27 mouse cellular contexts compared by ENCODE assay signal in the genomic region with DNA sequence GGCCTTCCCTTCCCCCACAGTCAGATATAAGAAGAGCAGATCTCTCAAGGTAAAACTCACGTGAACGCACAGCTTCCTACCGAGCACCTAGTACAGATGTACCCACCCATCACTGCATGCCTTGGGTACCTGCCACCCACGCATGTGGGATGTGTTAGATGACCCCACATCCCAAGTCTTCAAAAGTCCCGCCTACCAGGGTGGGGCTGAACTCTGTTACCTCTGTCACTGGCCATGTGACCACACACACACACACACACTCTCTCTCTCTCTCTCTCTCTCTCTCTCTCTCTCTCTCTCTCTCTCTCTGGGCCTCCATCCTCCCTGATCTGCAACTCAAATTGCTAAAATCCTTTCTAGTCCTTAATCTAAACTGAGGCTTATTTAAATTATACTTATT. TPM values are rescaled to one million over a fixed set of nuclear protein-coding genes. Genes with fewer than 3 reads are reported as not detected.
A peak's percentile ranks its signal among the peaks of the same experiment; 100 is the strongest.
DNase-seq lines count a peak whose midpoint lies in the region; ATAC-seq and TF ChIP-seq lines count a peak whose summit lies in the region.
"Had no signal": no experiment of that assay in that cellular context is flagged by ENCODE, and none has a peak within 500 bp of the region (broad histone marks: within the 10 kb centered on the region; RNA-seq: fewer than 3 reads in every experiment).

No protein-coding gene starts in this region.

- no peak overlapping the region for H3K27ac ChIP-seq in heart, postnatal 0 days (ENCODE audit: low read depth)
- H3K27ac ChIP-seq in liver, postnatal 0 days (ENCODE audit: low read depth), result peak overlapping the region; percentile 45
- no peak overlapping the region for H3K27ac ChIP-seq in kidney, embryonic 14.5 days (ENCODE audit: low read depth, low read length)
- H3K27ac ChIP-seq: embryonic facial prominence, embryonic 10.5 days; embryonic facial prominence, embryonic 15.5 days; forebrain, embryonic 12.5 days; heart, adult 2 months; hindbrain, embryonic 15.5 days; limb, embryonic 13.5 days; liver, embryonic 14.5 days; macrophage; midbrain, embryonic 13.5 days; neural tube, embryonic 15.5 days had no signal

- no peaks in the 10 kb centered on the region for H3K36me3 ChIP-seq in heart, postnatal 0 days (replicated peaks; ENCODE audit: control insufficient read depth, insufficient read depth, low read length)
- H3K36me3 ChIP-seq in liver, postnatal 0 days (replicated peaks; ENCODE audit: insufficient read depth, low read length), result no peaks in the 10 kb centered on the region
- H3K36me3 ChIP-seq in kidney, embryonic 14.5 days (ENCODE audit: control insufficient read depth, insufficient read depth, low read length), result no peaks in the 10 kb centered on the region
- H3K36me3 ChIP-seq: embryonic facial prominence, embryonic 10.5 days; embryonic facial prominence, embryonic 15.5 days; forebrain, embryonic 12.5 days; heart, embryonic 12.5 days; hindbrain, embryonic 15.5 days; limb, embryonic 13.5 days; midbrain, embryonic 13.5 days; neural tube, embryonic 15.5 days had no signal

- 76% methylated on average over 5 of the region's 5 CpGs for WGBS in heart, postnatal 0 days
- WGBS in liver, postnatal 0 days (ENCODE audit: insufficient replicate concordance), result 61% methylated on average over 5 of the region's 5 CpGs
- WGBS in kidney, embryonic 14.5 days, result 75% methylated on average over 5 of the region's 5 CpGs

- no peak for ATAC-seq in heart, postnatal 0 days (ENCODE audit: insufficient read depth, low read depth)
- peak; percentile 56 for ATAC-seq in liver, postnatal 0 days
- ATAC-seq in kidney, embryonic 14.5 days (ENCODE audit: low FRiP score, low TSS enrichment), result no peak
- ATAC-seq: CD4-positive, CD25-positive, alpha-beta regulatory T cell, adult 4 months; forebrain, postnatal 0 days; inflammation-experienced regulatory T-cells, adult 6 months; midbrain, embryonic 13.5 days had no signal

- peaks cover 18% of the 10 kb centered on the region for H3K4me1 ChIP-seq in heart, postnatal 0 days (ENCODE audit: control insufficient read depth, insufficient read depth)
- peaks cover 8% of the 10 kb centered on the region for H3K4me1 ChIP-seq in liver, postnatal 0 days (ENCODE audit: insufficient read depth)
- H3K4me1 ChIP-seq in kidney, embryonic 14.5 days (ENCODE audit: control insufficient read depth, insufficient read depth, low read length), result 0 out of 2 replicates have a peak, but pooled peaks cover 4% of the 10 kb centered on the region
- H3K4me1 ChIP-seq: embryonic facial prominence, embryonic 10.5 days; embryonic facial prominence, embryonic 15.5 days; forebrain, embryonic 12.5 days; hindbrain, embryonic 15.5 days; limb, embryonic 13.5 days; midbrain, embryonic 13.5 days; neural tube, embryonic 15.5 days had no signal

- DNase-seq in heart, postnatal 0 days (ENCODE audit: low spot score), result peak; percentile 0
- DNase-seq in heart, adult 11 months, result no peak
- peak; percentile 35 for DNase-seq in testis, postnatal 10 days (ENCODE audit: low spot score)
- no peak for DNase-seq in testis, postnatal 14 days (ENCODE audit: low spot score)
- no peak for DNase-seq in liver, postnatal 0 days
- DNase-seq in yolk sac, embryonic 10.5 days (ENCODE audit: low spot score), result peak; percentile 71
- no peak for DNase-seq in Muller cell, postnatal 12 days (ENCODE audit: inconsistent ontology term)
- DNase-seq: cerebellum, adult 2 months; cerebellum, postnatal 14 days; forebrain, postnatal 0 days; gastrocnemius, postnatal 14 days; retina, postnatal 1 day; thymus, postnatal 25 days had no signal

- TF ChIP-seq CTCF in heart, postnatal 0 days (IDR thresholded peaks at IDR 0.05; ENCODE audit: low read depth), result no peak
- TF ChIP-seq CTCF in liver, postnatal 0 days (IDR thresholded peaks at IDR 0.05; ENCODE audit: low read depth), result no peak

- no peak overlapping the region for H3K4me2 ChIP-seq in heart, postnatal 0 days (ENCODE audit: low read depth, low read length)
- H3K4me2 ChIP-seq in liver, postnatal 0 days (ENCODE audit: low read depth, low read length), result peak overlapping the region; percentile 1; the same call in 1 of the 2 replicates
- H3K4me2 ChIP-seq in kidney, embryonic 14.5 days (replicated peaks; ENCODE audit: low read depth, low read length), result no peak overlapping the region
- H3K4me2 ChIP-seq: embryonic facial prominence, embryonic 15.5 days; forebrain, embryonic 12.5 days; heart, embryonic 12.5 days; hindbrain, embryonic 15.5 days; limb, embryonic 13.5 days; midbrain, embryonic 13.5 days; neural tube, embryonic 15.5 days had no signal

- no peak overlapping the region for H3K9ac ChIP-seq in heart, postnatal 0 days (replicated peaks; ENCODE audit: low read depth, low read length)
- no peak overlapping the region for H3K9ac ChIP-seq in liver, postnatal 0 days (replicated peaks)
- H3K9ac ChIP-seq in kidney, embryonic 14.5 days (ENCODE audit: low read depth, low read length), result no peak overlapping the region
- H3K9ac ChIP-seq: embryonic facial prominence, embryonic 15.5 days; forebrain, embryonic 12.5 days; forebrain, postnatal 0 days; heart, embryonic 12.5 days; hindbrain, embryonic 15.5 days; limb, embryonic 13.5 days; liver, embryonic 14.5 days; midbrain, embryonic 13.5 days; neural tube, embryonic 15.5 days had no signal

- no peaks in the 10 kb centered on the region for H3K9me3 ChIP-seq in heart, postnatal 0 days (replicated peaks; ENCODE audit: control insufficient read depth, low read length)
- no peaks in the 10 kb centered on the region for H3K9me3 ChIP-seq in liver, postnatal 0 days (ENCODE audit: low read length)
- no peaks in the 10 kb centered on the region for H3K9me3 ChIP-seq in kidney, embryonic 14.5 days (ENCODE audit: control insufficient read depth, low read length)
- H3K9me3 ChIP-seq: embryonic facial prominence, embryonic 10.5 days; embryonic facial prominence, embryonic 15.5 days; forebrain, embryonic 12.5 days; heart, embryonic 12.5 days; hindbrain, embryonic 15.5 days; limb, embryonic 13.5 days; midbrain, embryonic 13.5 days; neural tube, embryonic 15.5 days had no signal

- no peak for TF ChIP-seq EP300 in heart, postnatal 0 days (IDR thresholded peaks at IDR 0.05; ENCODE audit: low read depth)
- TF ChIP-seq EP300 in liver, postnatal 0 days (IDR thresholded peaks at IDR 0.05; ENCODE audit: low read depth), result no peak

- H3K4me3 ChIP-seq in heart, postnatal 0 days (ENCODE audit: low read depth, low read length), result no peak overlapping the region
- H3K4me3 ChIP-seq in liver, postnatal 0 days (ENCODE audit: low read depth, low read length), result no peak overlapping the region
- no peak overlapping the region for H3K4me3 ChIP-seq in kidney, embryonic 14.5 days (ENCODE audit: low read length)
- H3K4me3 ChIP-seq: embryonic facial prominence, embryonic 10.5 days; embryonic facial prominence, embryonic 15.5 days; forebrain, embryonic 12.5 days; heart, adult 2 months; heart, embryonic 12.5 days; hindbrain, embryonic 15.5 days; limb, embryonic 13.5 days; midbrain, embryonic 13.5 days; neural tube, embryonic 15.5 days had no signal

- no peaks in the 10 kb centered on the region for H3K27me3 ChIP-seq in heart, postnatal 0 days (ENCODE audit: control insufficient read depth, insufficient read depth, low read length)
- H3K27me3 ChIP-seq in liver, postnatal 0 days (ENCODE audit: insufficient read depth, low read length), result no peaks in the 10 kb centered on the region
- H3K27me3 ChIP-seq in kidney, embryonic 14.5 days (ENCODE audit: control insufficient read depth, insufficient read depth, low read length), result no peaks in the 10 kb centered on the region
- H3K27me3 ChIP-seq: embryonic facial prominence, embryonic 15.5 days; heart, embryonic 12.5 days; hindbrain, embryonic 15.5 days; limb, embryonic 13.5 days; midbrain, embryonic 13.5 days; neural tube, embryonic 15.5 days had no signal

RNA-seq across cellular contexts. Expression of gene Vegfa, which starts 27.7 kb away (rescaled TPM):
- total RNA-seq in heart, postnatal 0 days (2014; rRNA removed; ENCODE audit: low replicate concordance), result 122 and 224 TPM in 2 replicates
- 5.0 and 5.2 TPM in 2 replicates for polyA plus RNA-seq in heart, postnatal 0 days (2015; fragmentation: Nextera tagmentation; extraction: Ambion mirVana)
- 2.8 and 3.1 TPM in 2 replicates for polyA plus RNA-seq in liver, postnatal 0 days (2015; fragmentation: Nextera tagmentation; extraction: Ambion mirVana)
- polyA plus RNA-seq in kidney, embryonic 14.5 days (2014; fragmentation: Nextera tagmentation; extraction: Ambion mirVana), result 8.2 and 10.1 TPM in 2 replicates
- polyA plus RNA-seq: CD4-positive, CD25-positive, alpha-beta regulatory T cell, adult 4 months; inflammation-experienced regulatory T-cells, adult 6 months had no signal

Comparison
In these comparisons a context has a peak if more than half of its experiments do, and no peak if none do; other contexts are left out.
1. DNase-seq: peak in heart, postnatal 0 days (single experiment), testis, postnatal 10 days (single experiment) and yolk sac, embryonic 10.5 days (single experiment); none in heart, adult 11 months (single experiment), testis, postnatal 14 days (single experiment), liver, postnatal 0 days (single experiment) and Muller cell, postnatal 12 days (single experiment).